Mouse (Mus musculus): Measurements from ENCODE around the gene Kncn.

- TF ChIP-seq GATA1 (IDR thresholded peaks at IDR 0.05; ENCODE audit: borderline replicate concordance, low read length) (no peak), FLI1 (IDR thresholded peaks at IDR 0.05; ENCODE audit: low read length) (no peak)
Observed at GRCm38 (mm10) chr4:115894281-115894680, 10.1 kb downstream of the Kncn start.
